Mouse (Mus musculus) G1E (cell line): Measurements from ENCODE around the gene Prkcsh.

Experiments used
- CTCF ChIP-seq: IDR thresholded peaks from 2 replicates; pipeline ENCODE4 v1.5.1; 2012; ENCODE audit warnings: low read depth, low read length, inconsistent platforms, mixed read lengths
- GATA1 ChIP-seq: IDR thresholded peaks from 2 replicates; pipeline ENCODE4 v1.6.1; 2012; ENCODE audit warnings: borderline replicate concordance, low read length, inconsistent platforms, mixed read lengths
- GATA2 ChIP-seq: IDR thresholded peaks from 2 replicates; pipeline ENCODE4 v1.6.1; 2012; ENCODE audit warnings: low read depth, low read length, inconsistent platforms, borderline replicate concordance
- POLR2AphosphoS5 ChIP-seq: IDR thresholded peaks from 2 replicates; pipeline ENCODE4 v1.6.1; 2012; ENCODE audit warnings: low read depth, low read length, inconsistent platforms; ENCODE audit not compliant: insufficient replicate concordance
- TAL1 ChIP-seq: conservative IDR thresholded peaks from 2 replicates; pipeline ENCODE4 v1.6.1; 2012; ENCODE audit warnings: low read depth, low read length, inconsistent platforms, mixed read lengths

- no peak for TF ChIP-seq CTCF
- TF ChIP-seq TAL1: no peak
- no peak for TF ChIP-seq GATA1
- TF ChIP-seq GATA2: no peak
- no peak for TF ChIP-seq POLR2AphosphoS5
Measured at GRCm38 (mm10) chr9:21962010-21962409, 40.6 kb upstream of the Prkcsh start.
